Mouse (Mus musculus) ES-E14 (cell line): ENCODE results near the gene Mast3. TPM values are rescaled to one million over a fixed set of nuclear protein-coding genes. Genes with fewer than 3 reads are reported as not detected.

Experiments
- DNase-seq: peaks from one replicate; pipeline ENCODE4 v3.0.0-alpha.2; 2013; ENCODE audit warnings: low read depth, low spot score
- H3K27ac ChIP-seq: 2 replicates; pipeline ENCODE4 v1.5.1; 2012; ENCODE audit warnings: low read depth, mild to moderate bottlenecking, low read length, moderate library complexity, mixed read lengths; ENCODE audit not compliant: poor library complexity, insufficient read depth, severe bottlenecking
- H3K36me3 ChIP-seq: 2 replicates; pipeline ENCODE4 v1.6.1; 2012; ENCODE audit warnings: mild to moderate bottlenecking, low read length, moderate library complexity, mixed read lengths; ENCODE audit not compliant: control insufficient read depth, poor library complexity, insufficient read depth, severe bottlenecking
- H3K4me1 ChIP-seq, 2 experiments: fragments of 150-350 bp in 1 of 2; sonication (generic) in 1 of 2; 2 replicates each; pipeline ENCODE4 v1.6.1; 2012; ENCODE audit warnings: low read length in 2 of 2, mild to moderate bottlenecking in 1 of 2, mixed read lengths in 1 of 2; ENCODE audit not compliant: control insufficient read depth in 2 of 2, insufficient read depth in 2 of 2, poor library complexity in 1 of 2
- H3K4me3 ChIP-seq, 2 experiments: fragments of 150-350 bp in 1 of 2; sonication (generic) in 1 of 2; 2 replicates each; pipeline ENCODE4 v1.5.1; 2012; ENCODE audit warnings: low read length in 2 of 2, low read depth in 1 of 2, mild to moderate bottlenecking in 1 of 2, mixed read lengths in 1 of 2; ENCODE audit not compliant: insufficient read depth in 1 of 2, poor library complexity in 1 of 2, severe bottlenecking in 1 of 2
- H3K9ac ChIP-seq: 2 replicates; pipeline ENCODE4 v1.6.1; 2012; ENCODE audit warnings: low read depth, mild to moderate bottlenecking, low read length, mixed read lengths; ENCODE audit not compliant: poor library complexity, insufficient read depth, severe bottlenecking
- H3K9me3 ChIP-seq: fragments of 150-350 bp; sonication (generic); 2 replicates; pipeline ENCODE4 v1.6.1; 2012; ENCODE audit warnings: low read depth, mild to moderate bottlenecking, low read length; ENCODE audit not compliant: control insufficient read depth, insufficient read depth
- CHD2 ChIP-seq: IDR thresholded peaks from 2 replicates; pipeline ENCODE4 v1.6.1; 2014; ENCODE audit warnings: mild to moderate bottlenecking, low read depth, low read length, inconsistent platforms
- HCFC1 ChIP-seq: IDR thresholded peaks from 2 replicates; pipeline ENCODE4 v1.6.1; 2012; ENCODE audit warnings: low read length, inconsistent platforms, borderline replicate concordance; ENCODE audit not compliant: insufficient read depth
- MAFK ChIP-seq: IDR thresholded peaks from 2 replicates; pipeline ENCODE4 v1.6.1; 2014; ENCODE audit warnings: mild to moderate bottlenecking, low read depth, low read length, inconsistent platforms; ENCODE audit not compliant: insufficient read depth
- ZC3H11A ChIP-seq: IDR thresholded peaks from 2 replicates; pipeline ENCODE4 v1.6.1; 2012; ENCODE audit warnings: low read depth, mild to moderate bottlenecking, inconsistent platforms, low read length, borderline replicate concordance
- ZNF384 ChIP-seq: IDR thresholded peaks from 2 replicates; pipeline ENCODE4 v1.6.1; 2012; ENCODE audit warnings: low read depth, low read length, inconsistent platforms
- in situ Hi-C, 2 experiments: fragments of 600-800 bp; cut with MboI; formaldehyde crosslinking; loops; one replicate each; pipeline ENCODE4 v1.15.1; 2025; ENCODE audit warnings: low sequenced_read_pairs in 2 of 2, inconsistent platforms in 1 of 2; ENCODE audit not compliant: unreplicated experiment in 2 of 2
- total RNA-seq: library from RNA; depleted of rRNA; stranded (reverse); fragments of 300-350 nt; gene quantifications from 2 replicates; pipeline ENCODE4 v1.2.3, GENCODE M21; 2012

Mast3 gene
- total RNA-seq, 1 experiment: 7.8 TPM

- in situ Hi-C loops: no loop called here
- no peak for DNase-seq
- Histone ChIP-seq H3K4me3 (no peak overlapping the region), H3K9ac (no peak overlapping the region), H3K4me1 (peaks cover 2 to 33% of the 10 kb centered on the region in 2 experiments), H3K9me3 (no peaks in the 10 kb centered on the region), H3K36me3 (no peaks in the 10 kb centered on the region), H3K27ac (no peak overlapping the region)
- no peak for TF ChIP-seq CHD2
- TF ChIP-seq HCFC1: no peak
- no peak for TF ChIP-seq ZC3H11A
- no peak for TF ChIP-seq MAFK
- TF ChIP-seq ZNF384: no peak
These were observed 40.3 kb upstream of the Mast3 start for GRCm38 (mm10) chr8:70845108-70845507.

GRCm38 (mm10) chr8:70844523-70844922 is 39.7 kb upstream of the Mast3 start:
- H3K27ac ChIP-seq: no peak overlapping the region
- no peaks in the 10 kb centered on the region for H3K36me3 ChIP-seq
- TF ChIP-seq ZC3H11A (peak; percentile 74; the same call in 1 of the 2 replicates), MAFK (no peak)
- no peak overlapping the region for H3K9ac ChIP-seq
- H3K4me3 ChIP-seq: no peak overlapping the region
- H3K9me3 ChIP-seq: no peaks in the 10 kb centered on the region
- in situ Hi-C loops: no loop called here
- peaks cover 4 to 31% of the 10 kb centered on the region in 2 experiments for H3K4me1 ChIP-seq
- no peak for DNase-seq

- H3K27ac ChIP-seq: no peak overlapping the region
- no peaks in the 10 kb centered on the region for H3K9me3 ChIP-seq
- H3K4me1 ChIP-seq: peaks cover 4 to 27% of the 10 kb centered on the region in 2 experiments; a peak in 3 of 4 replicates
- H3K9ac ChIP-seq: no peak overlapping the region
- DNase-seq: no peak
- in situ Hi-C loops: no loop called here
- H3K36me3 ChIP-seq: no peaks in the 10 kb centered on the region
- H3K4me3 ChIP-seq: no peak overlapping the region
- no peak for TF ChIP-seq HCFC1
- TF ChIP-seq CHD2: no peak
- TF ChIP-seq ZC3H11A: no peak
- TF ChIP-seq ZNF384: no peak
- no peak for TF ChIP-seq MAFK
These were observed 39.1 kb upstream of the Mast3 start for GRCm38 (mm10) chr8:70843941-70844340.

GRCm38 (mm10) chr8:70843214-70843773 is 38.4 kb upstream of the Mast3 start:
- no peak overlapping the region for H3K4me3 ChIP-seq
- in situ Hi-C loops: no loop called here
- no peak overlapping the region for H3K9ac ChIP-seq
- TF ChIP-seq CHD2: no peak
- no peak for TF ChIP-seq ZC3H11A
- no peak for TF ChIP-seq MAFK
- no peak for TF ChIP-seq ZNF384
- TF ChIP-seq HCFC1: no peak
- DNase-seq: no peak
- no peaks in the 10 kb centered on the region for H3K36me3 ChIP-seq
- no peaks in the 10 kb centered on the region for H3K9me3 ChIP-seq
- no peak overlapping the region for H3K27ac ChIP-seq
- H3K4me1 ChIP-seq: peaks cover 4 to 21% of the 10 kb centered on the region in 2 experiments; a peak in 3 of 4 replicates

GRCm38 (mm10) chr8:70842484-70842883 is 37.6 kb upstream of the Mast3 start:
- H3K36me3 ChIP-seq: no peaks in the 10 kb centered on the region
- H3K9ac ChIP-seq: no peak overlapping the region
- H3K9me3 ChIP-seq: no peaks in the 10 kb centered on the region
- H3K4me1 ChIP-seq: peaks cover 4 to 15% of the 10 kb centered on the region in 2 experiments; a peak in 3 of 4 replicates
- TF ChIP-seq CHD2: no peak
- no peak for TF ChIP-seq MAFK
- TF ChIP-seq HCFC1: no peak
- TF ChIP-seq ZNF384: no peak
- TF ChIP-seq ZC3H11A: no peak
- in situ Hi-C loops: no loop called here
- DNase-seq: no peak
- H3K27ac ChIP-seq: no peak overlapping the region
- H3K4me3 ChIP-seq: peak overlapping the region in 1 of 2 experiments; percentile 29; a peak in 1 of 4 replicates
